Mouse (Mus musculus) heart, embryonic 14.5 days (tissue): ENCODE measurements around the gene Mfsd12. TPM values are rescaled to one million over a fixed set of nuclear protein-coding genes. Genes with fewer than 3 reads are reported as not detected.

ENCODE experiments used
- ATAC-seq: fragments of 200-750 bp; cut with Nextera tagmentation; 2 replicates; pipeline ENCODE4 v1.8.0; 2017; ENCODE audit warnings: low read depth, moderate TSS enrichment; ENCODE audit not compliant: insufficient number of reproducible peaks, insufficient read depth, low FRiP score
- H3K27ac ChIP-seq, 2 experiments: fragments of 200-500 bp in 1 of 2; fragments of 300-500 bp in 1 of 2; sonication (generic) in 1 of 2; replicated peaks in 1 of 2; 2 replicates each; pipeline ENCODE4 v1.5.1; 2012 to 2014; ENCODE audit warnings: low read depth in 2 of 2, low read length in 2 of 2, control low read depth in 1 of 2, mild to moderate bottlenecking in 1 of 2, mixed read lengths in 1 of 2; ENCODE audit not compliant: control insufficient read depth in 1 of 2, insufficient read depth in 1 of 2
- H3K27me3 ChIP-seq: fragments of 300-500 bp; sonication (generic); 2 replicates; pipeline ENCODE4 v1.6.1; 2014; ENCODE audit warnings: mild to moderate bottlenecking, low read length, control low read depth; ENCODE audit not compliant: control insufficient read depth, insufficient read depth
- H3K36me3 ChIP-seq: fragments of 300-500 bp; sonication (generic); 2 replicates; pipeline ENCODE4 v1.6.1; 2014; ENCODE audit warnings: mild to moderate bottlenecking, control low read depth, low read length, mixed read lengths; ENCODE audit not compliant: control insufficient read depth, insufficient read depth
- H3K4me1 ChIP-seq, 2 experiments: fragments of 200-500 bp in 1 of 2; fragments of 300-500 bp in 1 of 2; sonication (generic) in 1 of 2; 2 replicates each; pipeline ENCODE4 v1.6.1; 2012 to 2014; ENCODE audit warnings: low read length in 2 of 2, control low read depth in 1 of 2, mixed read lengths in 1 of 2; ENCODE audit not compliant: control insufficient read depth in 2 of 2, insufficient read depth in 2 of 2
- H3K4me2 ChIP-seq: fragments of 300-500 bp; sonication (generic); 2 replicates; pipeline ENCODE4 v1.6.1; 2014; ENCODE audit warnings: mild to moderate bottlenecking, low read length
- H3K4me3 ChIP-seq, 2 experiments: fragments of 200-500 bp in 1 of 2; fragments of 300-500 bp in 1 of 2; sonication (generic) in 1 of 2; 2 replicates each; pipeline ENCODE4 v1.5.1; 2012 to 2014; ENCODE audit warnings: low read length in 2 of 2, mild to moderate bottlenecking in 2 of 2, control low read depth in 1 of 2, low read depth in 1 of 2, moderate library complexity in 1 of 2; ENCODE audit not compliant: control insufficient read depth in 1 of 2, insufficient read depth in 1 of 2
- H3K9ac ChIP-seq: fragments of 300-500 bp; sonication (generic); 2 replicates; pipeline ENCODE4 v1.6.1; 2014; ENCODE audit warnings: mild to moderate bottlenecking, low read length
- H3K9me3 ChIP-seq: fragments of 300-500 bp; sonication (generic); 2 replicates; pipeline ENCODE4 v1.6.1; 2016; ENCODE audit warnings: low read length, control low read depth; ENCODE audit not compliant: control insufficient read depth
- WGBS: fragments of 180-500 bp; shearing (Covaris S2); extraction: QIAGEN DNeasy Blood & Tissue Kit; methylation state at CpG from one replicate; pipeline ENCODE4 v1.1.7; 2014; 5-methylcytosine and 5-hydroxymethylcytosine counted together
- polyA plus RNA-seq: library from polyadenylated mRNA; unstranded; fragments of >200 nt; fragmentation: Nextera tagmentation; extraction: Ambion mirVana; gene quantifications from 2 replicates; pipeline ENCODE4 v1.2.1, GENCODE M21; 2014

Mfsd12 gene
- polyA plus RNA-seq, 1 experiment from 2014 or later = 6.5 TPM

DNA sequence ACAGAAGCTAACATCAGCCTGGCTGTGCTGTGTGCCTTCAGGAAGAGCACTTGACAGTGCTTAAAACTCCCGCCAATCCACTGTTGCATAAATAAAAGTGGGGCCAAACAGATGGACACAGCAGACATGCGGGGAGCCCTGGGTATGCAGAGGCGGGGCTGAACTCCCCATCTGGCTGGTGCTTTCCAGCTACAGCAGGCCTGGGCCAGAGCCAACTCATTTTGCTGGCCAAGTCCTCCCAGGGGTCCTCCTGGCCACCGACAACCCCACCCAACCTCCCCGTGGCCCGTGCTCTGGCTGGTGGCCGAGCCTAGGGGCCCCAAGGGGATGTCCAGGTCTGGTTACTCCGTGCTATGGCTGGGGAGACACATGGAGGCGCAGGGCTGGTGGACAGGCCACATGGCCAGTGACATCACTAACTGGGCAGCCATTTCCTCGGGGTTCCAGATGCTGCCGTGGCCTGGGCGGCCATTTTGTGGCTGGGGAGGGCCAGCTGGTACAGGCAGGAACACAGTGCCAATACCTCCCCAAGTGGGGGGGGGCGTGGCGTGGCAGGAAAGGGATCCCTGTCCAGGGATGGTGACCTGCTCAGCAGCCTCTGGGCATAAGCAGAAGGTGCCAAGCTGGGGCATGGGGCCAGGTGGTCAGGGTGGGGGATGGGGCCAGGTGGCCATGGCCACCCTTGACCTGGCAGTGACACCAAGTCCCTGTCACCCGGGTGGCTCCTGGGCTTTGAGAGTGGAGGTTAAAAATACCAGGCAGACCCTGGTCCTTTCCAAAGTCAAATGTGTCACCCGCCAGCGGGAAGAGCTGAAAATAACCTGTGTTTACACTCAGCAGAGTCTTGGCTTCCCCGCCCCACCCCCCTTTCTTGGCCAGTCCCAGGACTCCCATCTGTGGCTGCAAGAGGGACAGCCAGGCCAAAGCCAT, 54.4 kb downstream of the Mfsd12 start:
- H3K27ac ChIP-seq = peak overlapping the region; percentile 92 to 97
- peak; percentile 29 for ATAC-seq
- H3K9me3 ChIP-seq = no peaks in the 10 kb centered on the region
- H3K4me1 ChIP-seq = peaks cover 71 to 94% of the 10 kb centered on the region in 2 experiments
- H3K27me3 ChIP-seq = no peaks in the 10 kb centered on the region
- H3K9ac ChIP-seq = peak overlapping the region; percentile 55
- 31% methylated on average over 18 of the region's 18 CpGs for whole genome bisulfite sequencing
- H3K4me2 ChIP-seq = peak overlapping the region; percentile 52
- no peak overlapping the region; a peak in 1 of 4 replicates for H3K4me3 ChIP-seq
- peaks cover 31% of the 10 kb centered on the region for H3K36me3 ChIP-seq

DNA sequence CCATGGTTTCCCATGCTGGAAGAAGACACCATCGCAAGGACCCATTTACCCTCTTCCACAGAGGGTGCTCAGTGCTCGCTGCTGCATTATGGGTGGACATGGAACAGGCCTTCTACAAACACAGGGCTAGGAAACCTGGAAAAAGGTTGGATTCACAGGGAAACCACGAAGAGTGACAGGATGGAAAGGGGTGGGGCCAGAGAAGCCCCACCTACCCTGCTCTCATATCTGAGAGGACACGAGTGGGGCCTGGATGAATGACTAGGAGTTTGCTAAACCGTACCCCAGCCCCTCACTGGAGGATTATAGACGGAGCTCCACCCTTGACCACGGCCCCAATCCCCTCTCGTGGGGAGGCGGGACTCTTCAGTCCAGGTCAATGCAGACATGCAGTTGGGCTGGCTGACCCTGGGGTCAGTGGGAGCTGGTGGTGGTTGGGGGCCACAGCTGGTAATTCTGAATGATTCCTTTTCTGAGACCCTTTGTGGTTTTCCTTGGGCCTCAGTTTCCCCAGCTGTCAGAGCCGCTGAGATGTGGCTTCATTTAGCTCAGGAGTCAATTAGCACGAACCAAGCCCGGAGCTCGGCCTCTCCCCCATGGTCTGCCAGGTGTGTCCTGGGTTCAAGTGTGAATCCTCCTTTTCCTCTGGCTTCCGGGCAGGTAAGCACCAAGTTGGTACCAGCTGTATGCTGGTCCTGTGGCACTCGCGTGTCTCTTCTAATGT, 55.5 kb downstream of the Mfsd12 start:
- H3K27me3 ChIP-seq = no peaks in the 10 kb centered on the region
- ATAC-seq = no peak
- peaks cover 71 to 94% of the 10 kb centered on the region in 2 experiments for H3K4me1 ChIP-seq
- peak overlapping the region; percentile 55; the same call in 1 of the 2 replicates for H3K9ac ChIP-seq
- no peak overlapping the region; a peak in 1 of 4 replicates for H3K4me3 ChIP-seq
- peak overlapping the region; percentile 52 for H3K4me2 ChIP-seq
- no peaks in the 10 kb centered on the region for H3K9me3 ChIP-seq
- peaks cover 27% of the 10 kb centered on the region for H3K36me3 ChIP-seq
- WGBS = 69% methylated on average over 16 of the region's 16 CpGs
- H3K27ac ChIP-seq = peak overlapping the region; percentile 92 to 97

DNA sequence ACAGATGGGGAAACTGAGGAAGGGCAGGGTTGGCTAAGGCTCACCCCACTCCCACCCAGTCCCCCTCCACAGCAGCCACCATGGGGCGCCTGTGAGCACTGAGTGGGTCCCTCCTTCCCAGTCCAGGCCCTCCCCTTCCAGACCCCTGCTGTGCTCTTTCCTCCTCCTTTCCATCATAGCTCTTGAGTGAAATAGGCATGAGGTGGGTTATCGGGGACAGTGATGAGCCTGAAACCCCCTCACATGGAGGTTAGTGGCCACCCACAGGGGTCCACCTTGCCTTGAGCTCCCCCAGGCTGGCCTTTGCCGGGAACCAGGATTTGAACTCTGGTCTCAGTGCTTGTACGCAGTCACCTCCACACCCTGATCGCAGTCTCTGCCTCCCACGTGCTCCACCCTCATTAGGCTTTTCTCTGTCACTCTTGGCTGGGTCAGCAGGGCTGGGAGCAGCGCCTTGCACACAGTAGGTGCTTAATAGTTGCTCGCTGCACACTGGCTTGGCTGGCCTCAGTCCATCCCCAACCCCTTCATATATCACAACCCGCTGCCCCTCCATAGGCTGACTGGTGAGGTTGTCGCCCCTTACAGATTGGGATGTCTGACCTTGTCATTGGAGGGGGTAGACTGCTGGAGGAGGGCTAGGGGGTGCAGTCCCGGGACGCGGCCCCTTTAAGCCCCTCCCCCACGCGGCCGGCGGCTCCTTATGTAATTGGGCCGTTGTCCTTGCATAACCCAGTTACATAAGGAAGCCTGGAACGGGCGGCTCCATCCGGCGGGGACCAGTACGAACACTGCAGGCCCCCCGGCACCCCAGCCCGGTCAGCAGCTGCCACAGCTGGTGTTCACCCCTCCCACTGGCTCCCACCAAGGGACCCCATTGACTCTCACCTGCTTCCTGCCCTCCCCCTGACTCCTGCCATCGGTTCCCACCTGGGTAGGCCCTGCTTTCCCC, 56.3 kb downstream of the Mfsd12 start:
- 34% methylated on average over 26 of the region's 26 CpGs for WGBS
- Histone ChIP-seq H3K4me1 (peaks cover 64 to 92% of the 10 kb centered on the region in 2 experiments), H3K27ac (peak overlapping the region in 1 of 2 experiments; percentile 97; a peak in 2 of 4 replicates), H3K27me3 (no peaks in the 10 kb centered on the region), H3K4me3 (0 out of 4 replicates have a peak overlapping the region, but pooled peaks of 1 of the 2 experiments have one; percentile 13), H3K36me3 (peaks cover 22% of the 10 kb centered on the region), H3K9ac (peak overlapping the region; percentile 46), H3K4me2 (peak overlapping the region; percentile 44), H3K9me3 (no peaks in the 10 kb centered on the region)
- no peak for ATAC-seq

GRCm38 (mm10) chr10:81414682-81415081, 57.4 kb downstream of the Mfsd12 start:
- H3K27me3 ChIP-seq = no peaks in the 10 kb centered on the region
- 0 out of 2 replicates have a peak overlapping the region, but pooled peaks have one; percentile 44 for H3K4me2 ChIP-seq
- H3K27ac ChIP-seq = 0 out of 4 replicates have a peak overlapping the region, but pooled peaks of 1 of the 2 experiments have one; percentile 44
- no peak overlapping the region; the same call in 1 of the 2 replicates for H3K9ac ChIP-seq
- peaks cover 65 to 90% of the 10 kb centered on the region in 2 experiments for H3K4me1 ChIP-seq
- H3K36me3 ChIP-seq = peaks cover 32% of the 10 kb centered on the region
- H3K9me3 ChIP-seq = no peaks in the 10 kb centered on the region
- H3K4me3 ChIP-seq = no peak overlapping the region
- ATAC-seq = no peak

DNA sequence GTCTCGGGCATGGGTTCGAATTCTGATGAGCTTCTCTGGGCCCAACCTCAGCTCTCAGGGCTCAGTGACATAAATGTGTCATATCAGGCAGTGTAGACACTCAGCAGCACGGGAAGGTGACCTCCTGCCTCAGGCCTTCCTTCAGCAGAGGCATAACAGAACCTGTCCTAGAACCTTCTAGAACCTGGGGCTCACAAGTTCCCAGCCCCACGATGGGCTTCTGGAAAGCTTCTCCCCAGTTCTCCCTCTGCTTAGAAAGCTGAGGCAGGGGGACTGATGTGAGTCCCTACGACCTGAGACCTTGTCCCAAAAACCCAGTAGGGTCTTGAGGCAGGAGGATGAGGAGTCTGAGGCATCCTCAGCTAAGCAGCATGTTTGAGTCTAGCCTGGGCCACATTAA, 57.9 kb downstream of the Mfsd12 start:
- no peak overlapping the region for H3K27ac ChIP-seq
- no peak overlapping the region for H3K4me2 ChIP-seq
- ATAC-seq = no peak

More for the DNA sequence above, 57.9 kb downstream of the Mfsd12 start:
- Histone ChIP-seq H3K36me3 (peaks cover 37% of the 10 kb centered on the region), H3K9me3 (no peaks in the 10 kb centered on the region), H3K9ac (no peak overlapping the region), H3K4me3 (no peak overlapping the region), H3K4me1 (peaks cover 65 to 86% of the 10 kb centered on the region in 2 experiments), H3K27me3 (no peaks in the 10 kb centered on the region)
- 85% methylated on average over 5 of the region's 5 CpGs for WGBS
